Mouse (Mus musculus) embryonic facial prominence, embryonic 15.5 days (tissue): ENCODE data around the gene Atf6. TPM values are rescaled to one million over a fixed set of nuclear protein-coding genes. Genes with fewer than 3 reads are reported as not detected.
A peak's percentile ranks its signal among the peaks of the same experiment; 100 is the strongest.

ENCODE experiments used
- ATAC-seq: fragments of 200-750 bp; cut with Nextera tagmentation; 2 replicates; pipeline ENCODE4 v1.8.0; 2017; ENCODE audit warnings: low read depth, moderate TSS enrichment; ENCODE audit not compliant: insufficient number of reproducible peaks, low FRiP score, low TSS enrichment
- H3K27ac ChIP-seq: fragments of 300-500 bp; sonication (generic); replicated peaks from 2 replicates; pipeline ENCODE4 v1.5.1; 2015; ENCODE audit warnings: mild to moderate bottlenecking, inconsistent platforms
- H3K27me3 ChIP-seq: fragments of 300-500 bp; sonication (generic); 2 replicates; pipeline ENCODE4 v1.6.1; 2015; ENCODE audit warnings: inconsistent platforms
- H3K36me3 ChIP-seq: fragments of 300-500 bp; sonication (generic); 2 replicates; pipeline ENCODE4 v1.6.1; 2015; ENCODE audit warnings: mild to moderate bottlenecking, inconsistent platforms
- H3K4me1 ChIP-seq: fragments of 300-500 bp; sonication (generic); 2 replicates; pipeline ENCODE4 v1.6.1; 2015; ENCODE audit warnings: inconsistent platforms
- H3K4me2 ChIP-seq: fragments of 300-500 bp; sonication (generic); replicated peaks from 2 replicates; pipeline ENCODE4 v1.6.1; 2015; ENCODE audit warnings: mild to moderate bottlenecking, inconsistent platforms
- H3K4me3 ChIP-seq: fragments of 300-500 bp; sonication (generic); replicated peaks from 2 replicates; pipeline ENCODE4 v1.5.1; 2015; ENCODE audit warnings: mild to moderate bottlenecking, inconsistent platforms
- H3K9ac ChIP-seq: fragments of 300-500 bp; sonication (generic); 2 replicates; pipeline ENCODE4 v1.6.1; 2015; ENCODE audit warnings: inconsistent platforms
- H3K9me3 ChIP-seq: fragments of 300-500 bp; sonication (generic); replicated peaks from 2 replicates; pipeline ENCODE4 v1.6.1; 2016; ENCODE audit warnings: inconsistent platforms
- WGBS: fragments of 180-500 bp; shearing (Covaris S2); methylation state at CpG from one replicate; pipeline ENCODE4 v1.1.7; 2015; 5-methylcytosine and 5-hydroxymethylcytosine counted together
- polyA plus RNA-seq: library from polyadenylated mRNA; unstranded; fragments of >200 nt; fragmentation: Nextera tagmentation; extraction: Ambion mirVana; gene quantifications from 2 replicates; pipeline ENCODE4 v1.2.1, GENCODE M21; 2015

Gene Atf6
- polyA plus RNA-seq, 1 experiment from 2014 or later: 8.9 TPM

GRCm38 (mm10) chr1:170862435-170862717, 5.2 kb downstream of the Atf6 start:
- Histone ChIP-seq H3K36me3 (no peaks in the 10 kb centered on the region), H3K27ac (no peak overlapping the region), H3K4me3 (no peak overlapping the region), H3K27me3 (no peaks in the 10 kb centered on the region), H3K4me2 (no peak overlapping the region), H3K9me3 (no peaks in the 10 kb centered on the region), H3K4me1 (0 out of 2 replicates have a peak, but pooled peaks cover 5% of the 10 kb centered on the region), H3K9ac (no peak overlapping the region)
- ATAC-seq: no peak
- WGBS: 73% methylated on average over 3 of the region's 3 CpGs

DNA sequence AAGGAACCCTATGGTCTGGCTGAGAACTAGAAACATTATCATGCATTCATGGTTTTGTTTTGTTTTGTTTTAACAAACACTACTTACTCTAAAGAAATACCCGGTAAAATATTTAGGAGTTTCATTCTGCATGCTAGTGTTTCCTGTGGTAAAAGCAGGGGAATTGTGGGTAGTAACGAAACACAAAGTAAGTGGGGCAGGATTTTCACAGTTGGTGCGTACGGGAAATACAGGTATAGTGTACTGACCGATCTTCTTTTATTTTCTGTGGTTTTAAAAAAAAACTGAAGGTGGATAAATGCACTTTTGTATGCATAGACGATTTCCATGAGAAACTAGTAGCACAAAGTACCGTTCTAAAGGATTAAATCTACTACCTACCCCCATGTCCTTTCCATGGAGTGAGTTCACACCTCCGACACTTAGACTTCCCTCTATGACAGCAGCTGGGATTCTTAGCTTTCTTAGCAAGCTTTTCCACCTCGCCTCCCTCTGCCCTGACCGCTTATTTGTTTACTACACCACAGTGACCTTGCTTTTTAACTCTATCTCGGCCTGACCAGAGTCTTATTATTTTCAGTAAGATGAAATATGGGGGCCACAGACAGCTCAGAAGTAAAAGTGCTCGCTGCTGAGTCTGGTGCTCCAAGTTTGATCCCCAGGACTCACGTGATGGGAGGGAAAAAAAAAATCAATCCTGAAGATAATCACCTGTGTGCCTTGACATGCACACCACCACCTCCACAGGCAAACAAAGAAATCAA, 5.7 kb downstream of the Atf6 start:
- 0 out of 2 replicates have a peak, but pooled peaks cover 2% of the 10 kb centered on the region for H3K4me1 ChIP-seq
- 79% methylated on average over 13 of the region's 13 CpGs for WGBS
- ATAC-seq: no peak

DNA sequence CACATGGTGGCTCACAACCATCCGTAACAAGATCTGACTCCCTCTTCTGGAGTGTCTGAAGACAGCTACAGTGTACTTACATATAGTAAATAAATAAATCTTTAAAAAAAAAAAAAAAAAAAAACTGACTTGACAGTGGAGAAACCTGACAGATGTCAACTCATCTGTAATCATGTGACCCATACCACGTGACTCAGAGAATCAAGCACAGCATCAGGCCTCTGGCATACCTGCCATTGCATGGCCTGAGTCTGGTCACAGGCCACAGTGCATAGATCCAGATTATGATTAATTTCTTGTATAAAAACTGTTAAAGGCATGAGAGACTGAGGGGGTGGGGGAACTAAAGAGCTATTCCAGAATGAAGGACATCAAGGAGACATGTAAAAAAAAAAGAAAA, 8.7 kb downstream of the Atf6 start:
- no peak for ATAC-seq
- Histone ChIP-seq H3K27me3 (no peaks in the 10 kb centered on the region), H3K4me1 (no peaks in the 10 kb centered on the region), H3K27ac (no peak overlapping the region), H3K4me2 (no peak overlapping the region), H3K36me3 (no peaks in the 10 kb centered on the region), H3K9ac (no peak overlapping the region), H3K4me3 (no peak overlapping the region), H3K9me3 (no peaks in the 10 kb centered on the region)
- WGBS: 93% methylated on average over 2 of the region's 2 CpGs

More for the DNA sequence above, 5.7 kb downstream of the Atf6 start:
- no peaks in the 10 kb centered on the region for H3K36me3 ChIP-seq
- H3K9me3 ChIP-seq: no peaks in the 10 kb centered on the region
- H3K9ac ChIP-seq: no peak overlapping the region
- H3K27me3 ChIP-seq: no peaks in the 10 kb centered on the region
- no peak overlapping the region for H3K27ac ChIP-seq
- H3K4me2 ChIP-seq: no peak overlapping the region
- H3K4me3 ChIP-seq: no peak overlapping the region

- 82% methylated on average over 2 of the region's 2 CpGs for WGBS
- Histone ChIP-seq H3K27ac (no peak overlapping the region), H3K9ac (no peak overlapping the region), H3K36me3 (no peaks in the 10 kb centered on the region), H3K9me3 (no peaks in the 10 kb centered on the region), H3K4me3 (no peak overlapping the region), H3K27me3 (no peaks in the 10 kb centered on the region), H3K4me1 (no peaks in the 10 kb centered on the region), H3K4me2 (no peak overlapping the region)
- ATAC-seq: no peak
Measured at GRCm38 (mm10) chr1:170857369-170857768, 10.2 kb downstream of the Atf6 start.

- Histone ChIP-seq H3K27ac (no peak overlapping the region), H3K36me3 (peaks cover 4% of the 10 kb centered on the region; the same call in 1 of the 2 replicates), H3K9ac (no peak overlapping the region), H3K9me3 (no peaks in the 10 kb centered on the region), H3K27me3 (no peaks in the 10 kb centered on the region), H3K4me2 (no peak overlapping the region), H3K4me3 (no peak overlapping the region), H3K4me1 (no peaks in the 10 kb centered on the region)
- ATAC-seq: no peak
- 88% methylated on average over 13 of the region's 13 CpGs for WGBS
Measured at GRCm38 (mm10) chr1:170855056-170855760, 12.4 kb downstream of the Atf6 start.

DNA sequence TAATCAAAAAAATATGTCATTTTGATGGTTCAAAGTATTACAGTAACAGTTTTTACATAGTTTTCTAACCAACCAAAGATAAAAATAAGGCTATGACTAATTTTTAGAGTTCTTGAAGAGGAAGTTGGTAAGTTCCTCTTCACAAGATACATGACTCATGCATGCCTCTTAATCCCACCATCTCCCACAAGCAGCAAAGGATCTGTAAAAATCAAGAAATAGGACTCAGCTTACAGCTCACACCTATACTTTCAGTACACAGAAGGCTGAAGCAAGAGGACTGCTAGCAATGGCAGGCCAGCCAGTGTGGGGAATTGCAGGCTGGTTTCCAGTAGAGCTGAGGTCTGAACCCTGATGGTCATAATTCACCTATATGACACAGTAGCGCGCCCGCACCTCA, 14.0 kb downstream of the Atf6 start:
- Histone ChIP-seq H3K36me3 (peaks cover 7% of the 10 kb centered on the region; the same call in 1 of the 2 replicates), H3K4me3 (no peak overlapping the region), H3K4me2 (no peak overlapping the region), H3K9ac (no peak overlapping the region), H3K9me3 (no peaks in the 10 kb centered on the region), H3K4me1 (no peaks in the 10 kb centered on the region), H3K27me3 (no peaks in the 10 kb centered on the region), H3K27ac (no peak overlapping the region)
- 100% methylated on average over 3 of the region's 3 CpGs for WGBS
- ATAC-seq: no peak

DNA sequence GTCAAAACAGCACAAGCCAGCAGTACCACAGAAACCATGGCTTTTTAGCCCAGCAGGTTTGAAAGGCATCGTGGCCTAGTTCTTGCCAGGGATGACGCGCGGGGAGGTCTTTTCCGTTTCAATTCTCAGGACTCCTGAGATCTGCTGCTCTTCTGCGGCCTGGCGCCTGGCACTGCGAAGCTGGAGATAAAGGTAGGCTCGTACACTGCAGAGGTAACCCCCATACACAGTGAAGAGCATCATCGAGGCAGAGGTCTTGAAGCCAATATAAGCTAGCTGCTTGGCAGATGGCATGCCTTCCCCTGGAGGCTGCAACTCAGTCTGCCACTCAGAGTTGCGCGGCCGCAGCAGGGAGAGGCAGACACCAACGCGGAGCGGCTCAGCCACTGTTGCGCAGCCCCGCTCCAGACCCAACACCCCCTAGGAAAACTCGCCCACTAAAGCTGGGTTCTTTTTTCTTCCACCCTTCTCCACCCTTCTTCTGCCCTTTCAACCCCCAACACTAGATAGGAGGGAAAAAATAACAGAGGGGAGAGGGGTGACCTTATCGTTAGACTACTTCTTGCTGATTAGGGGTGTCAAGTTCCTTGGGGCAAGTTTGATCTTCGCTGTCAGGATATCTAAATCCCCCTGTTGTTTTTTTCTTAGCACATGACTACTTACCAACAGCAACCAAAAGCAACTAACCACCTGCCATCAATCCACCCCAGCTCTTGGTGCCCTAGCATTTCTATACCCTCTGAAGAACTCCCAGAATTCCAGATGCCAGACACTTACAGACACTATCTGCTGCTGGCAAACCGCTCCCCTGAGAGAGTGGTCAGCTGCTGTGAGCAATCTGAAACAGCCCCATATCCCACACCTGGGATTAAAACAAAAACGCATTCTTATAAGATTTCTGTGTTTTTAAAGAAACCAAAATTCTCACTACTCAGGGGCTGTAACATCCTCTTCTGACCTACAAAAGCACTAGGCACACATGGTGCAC, 16.6 kb downstream of the Atf6 start:
- no peaks in the 10 kb centered on the region for H3K27me3 ChIP-seq
- 86% methylated on average over 23 of the region's 23 CpGs for WGBS
- no peak overlapping the region for H3K27ac ChIP-seq
- no peak overlapping the region for H3K4me2 ChIP-seq
- no peak overlapping the region for H3K4me3 ChIP-seq
- no peaks in the 10 kb centered on the region for H3K4me1 ChIP-seq
- peaks cover 14% of the 10 kb centered on the region; the same call in 1 of the 2 replicates for H3K36me3 ChIP-seq
- H3K9ac ChIP-seq: no peak overlapping the region
- no peaks in the 10 kb centered on the region for H3K9me3 ChIP-seq
- no peak for ATAC-seq

- Histone ChIP-seq H3K4me3 (no peak overlapping the region), H3K9me3 (no peaks in the 10 kb centered on the region), H3K9ac (no peak overlapping the region), H3K27me3 (no peaks in the 10 kb centered on the region), H3K36me3 (peaks cover 14% of the 10 kb centered on the region; the same call in 1 of the 2 replicates), H3K27ac (no peak overlapping the region), H3K4me1 (no peaks in the 10 kb centered on the region), H3K4me2 (no peak overlapping the region)
- no peak for ATAC-seq
- 92% methylated on average over 2 of the region's 2 CpGs for WGBS
Measured at GRCm38 (mm10) chr1:170850007-170850406, 17.6 kb downstream of the Atf6 start.

GRCm38 (mm10) chr1:170845448-170846307, 21.9 kb downstream of the Atf6 start:
- 39% methylated on average over 10 of the region's 10 CpGs for WGBS
- Histone ChIP-seq H3K4me1 (no peaks in the 10 kb centered on the region), H3K4me2 (no peak overlapping the region), H3K9ac (no peak overlapping the region), H3K4me3 (no peak overlapping the region), H3K36me3 (peaks cover 17% of the 10 kb centered on the region; the same call in 1 of the 2 replicates), H3K27me3 (no peaks in the 10 kb centered on the region), H3K9me3 (no peaks in the 10 kb centered on the region), H3K27ac (peak overlapping the region; percentile 31; the same call in 1 of the 2 replicates)
- no peak for ATAC-seq

GRCm38 (mm10) chr1:170844380-170844779, 23.2 kb downstream of the Atf6 start:
- WGBS: 58% methylated on average over 8 of the region's 8 CpGs
- no peak for ATAC-seq

More at GRCm38 (mm10) chr1:170844380-170844779, 23.2 kb downstream of the Atf6 start:
- peaks cover 12% of the 10 kb centered on the region; the same call in 1 of the 2 replicates for H3K36me3 ChIP-seq
- no peak overlapping the region for H3K27ac ChIP-seq
- no peaks in the 10 kb centered on the region for H3K4me1 ChIP-seq
- no peak overlapping the region for H3K4me3 ChIP-seq
- H3K27me3 ChIP-seq: no peaks in the 10 kb centered on the region
- H3K4me2 ChIP-seq: no peak overlapping the region
- H3K9me3 ChIP-seq: no peaks in the 10 kb centered on the region
- no peak overlapping the region for H3K9ac ChIP-seq
